Mouse (Mus musculus): ENCODE results near the gene Gm28729. TPM values are rescaled to one million over a fixed set of nuclear protein-coding genes. Genes with fewer than 3 reads are reported as not detected.

Gm28729 gene
- polyA plus RNA-seq, 2 experiments: 0.02 TPM; not detected in 1

DNA sequence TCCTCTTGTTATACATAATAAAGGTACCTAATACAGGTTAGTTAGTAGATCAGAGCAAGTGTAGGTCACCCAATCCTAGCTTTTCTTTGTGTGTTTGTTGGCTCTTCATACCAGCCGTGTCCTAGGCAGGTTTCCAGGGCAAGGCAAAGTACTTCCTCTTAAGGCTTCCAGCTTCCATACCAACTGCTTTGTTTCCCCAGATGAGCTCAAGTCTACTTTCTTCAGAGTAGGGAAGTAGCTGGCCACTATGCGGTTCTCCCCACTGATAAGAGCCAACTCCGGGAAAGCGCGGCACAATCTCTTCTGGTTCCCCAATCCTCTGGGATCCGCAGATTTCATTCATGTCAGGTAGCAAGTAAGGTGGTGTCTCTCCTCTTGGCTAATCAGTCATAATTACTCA, 34.1 kb upstream of the Gm28729 start:
- 49% methylated on average over 6 of the region's 6 CpGs for WGBS (ENCODE audit: insufficient replicate concordance)
- Histone ChIP-seq H3K9ac (replicated peaks) (no peak overlapping the region), H3K4me2 (ENCODE audit: low read depth) (no peak overlapping the region), H3K27me3 (ENCODE audit: control insufficient read depth, insufficient read depth, low read length) (no peaks in the 10 kb centered on the region), H3K4me3 (ENCODE audit: insufficient read depth in 1 of 2, low read depth in 2 of 2, low read length in 2 of 2) (no peak overlapping the region), H3K9me3 (ENCODE audit: control insufficient read depth, low read length) (no peaks in the 10 kb centered on the region), H3K36me3 (replicated peaks; ENCODE audit: control insufficient read depth, insufficient read depth, low read depth) (no peaks in the 10 kb centered on the region), H3K4me1 (replicated peaks; ENCODE audit: control insufficient read depth in 2 of 2, insufficient read depth in 2 of 2, low read length in 1 of 2) (peaks cover 3 to 11% of the 10 kb centered on the region in 2 experiments; a peak in 3 of 4 replicates), H3K27ac (no peak overlapping the region)
- DNase-seq (ENCODE audit: low read depth in 3 of 3, low spot score in 3 of 3) (no peak), ATAC-seq (ENCODE audit: insufficient read depth) (no peak)
- TF ChIP-seq CTCF (IDR thresholded peaks at IDR 0.05; ENCODE audit: low read depth) (no peak), EP300 (IDR thresholded peaks at IDR 0.05; ENCODE audit: low read depth) (no peak)

DNA sequence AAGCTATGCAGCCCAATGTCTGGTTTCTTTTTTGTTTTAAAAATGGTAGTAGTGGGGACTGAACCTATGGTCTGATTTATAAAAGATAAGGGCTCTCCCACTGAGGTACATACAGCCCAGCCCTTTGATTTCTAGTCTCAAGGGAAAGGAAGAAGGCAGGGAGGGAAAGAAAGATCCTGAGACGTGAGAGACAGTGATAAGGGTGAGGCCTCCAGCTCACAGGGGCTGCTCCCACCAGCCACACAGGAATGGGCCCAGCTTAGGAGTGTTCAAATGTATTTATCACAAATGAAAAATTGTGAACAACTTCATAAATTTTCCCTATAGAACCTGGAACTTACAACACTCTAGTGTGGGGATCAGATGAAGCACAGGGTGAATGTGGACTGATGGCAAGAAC, 33.5 kb upstream of the Gm28729 start:
- WGBS (ENCODE audit: insufficient replicate concordance): 17% methylated on average over 1 of the region's 1 CpGs
- no peak for DNase-seq (ENCODE audit: low read depth in 3 of 3, low spot score in 3 of 3)

DNA sequence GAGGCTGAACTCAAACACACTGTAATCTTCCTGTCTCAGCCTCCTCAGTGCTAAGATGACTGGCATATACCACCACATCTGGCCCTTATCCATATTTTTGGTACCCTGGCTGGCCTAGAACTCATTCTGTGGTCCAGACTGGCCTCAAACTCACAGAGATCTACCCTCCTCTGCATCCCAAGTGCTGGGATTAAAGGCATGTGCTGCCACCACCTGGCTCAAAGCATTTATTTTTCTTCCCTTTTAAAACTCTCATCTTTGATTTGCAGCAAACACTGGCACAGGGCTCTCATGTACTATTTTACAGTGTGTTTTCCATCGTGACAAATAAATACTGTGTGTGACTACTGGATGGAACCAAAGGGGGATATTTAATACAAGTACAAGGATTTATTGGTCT, 29.0 kb upstream of the Gm28729 start:
- TF ChIP-seq CTCF (IDR thresholded peaks at IDR 0.05; ENCODE audit: low read depth) (0 out of 2 replicates have a peak, but pooled peaks have one; percentile 26), EP300 (IDR thresholded peaks at IDR 0.05; ENCODE audit: low read depth) (no peak)
- H3K36me3 ChIP-seq (replicated peaks; ENCODE audit: control insufficient read depth, insufficient read depth, low read depth): no peaks in the 10 kb centered on the region
- H3K4me3 ChIP-seq (ENCODE audit: insufficient read depth in 1 of 2, low read depth in 2 of 2, low read length in 2 of 2): no peak overlapping the region
- H3K4me2 ChIP-seq (ENCODE audit: low read depth): no peak overlapping the region
- H3K27me3 ChIP-seq (ENCODE audit: control insufficient read depth, insufficient read depth, low read length): no peaks in the 10 kb centered on the region
- DNase-seq (ENCODE audit: low read depth in 3 of 3, low spot score in 3 of 3): no peak
- ATAC-seq (ENCODE audit: insufficient read depth): no peak
- H3K27ac ChIP-seq: no peak overlapping the region
- peaks cover 3 to 6% of the 10 kb centered on the region in 2 experiments; a peak in 3 of 4 replicates for H3K4me1 ChIP-seq (replicated peaks; ENCODE audit: control insufficient read depth in 2 of 2, insufficient read depth in 2 of 2, low read length in 1 of 2)
- no peaks in the 10 kb centered on the region for H3K9me3 ChIP-seq (ENCODE audit: control insufficient read depth, low read length)
- WGBS (ENCODE audit: insufficient replicate concordance): 67% methylated on average over 1 of the region's 1 CpGs
- H3K9ac ChIP-seq (replicated peaks): no peak overlapping the region

More for the DNA sequence above, 33.5 kb upstream of the Gm28729 start:
- Histone ChIP-seq H3K27me3 (ENCODE audit: control insufficient read depth, insufficient read depth, low read length) (no peaks in the 10 kb centered on the region), H3K4me1 (replicated peaks; ENCODE audit: control insufficient read depth in 2 of 2, insufficient read depth in 2 of 2, low read length in 1 of 2) (peaks cover 3 to 11% of the 10 kb centered on the region in 2 experiments; a peak in 3 of 4 replicates), H3K9ac (replicated peaks) (no peak overlapping the region), H3K36me3 (replicated peaks; ENCODE audit: control insufficient read depth, insufficient read depth, low read depth) (no peaks in the 10 kb centered on the region), H3K27ac (no peak overlapping the region), H3K4me3 (ENCODE audit: insufficient read depth in 1 of 2, low read depth in 2 of 2, low read length in 2 of 2) (no peak overlapping the region), H3K9me3 (ENCODE audit: control insufficient read depth, low read length) (no peaks in the 10 kb centered on the region), H3K4me2 (ENCODE audit: low read depth) (no peak overlapping the region)
- TF ChIP-seq EP300 (IDR thresholded peaks at IDR 0.05; ENCODE audit: low read depth) (no peak), CTCF (IDR thresholded peaks at IDR 0.05; ENCODE audit: low read depth) (no peak)
- ATAC-seq (ENCODE audit: insufficient read depth): 0 out of 2 replicates have a peak, but pooled peaks have one; percentile 23

DNA sequence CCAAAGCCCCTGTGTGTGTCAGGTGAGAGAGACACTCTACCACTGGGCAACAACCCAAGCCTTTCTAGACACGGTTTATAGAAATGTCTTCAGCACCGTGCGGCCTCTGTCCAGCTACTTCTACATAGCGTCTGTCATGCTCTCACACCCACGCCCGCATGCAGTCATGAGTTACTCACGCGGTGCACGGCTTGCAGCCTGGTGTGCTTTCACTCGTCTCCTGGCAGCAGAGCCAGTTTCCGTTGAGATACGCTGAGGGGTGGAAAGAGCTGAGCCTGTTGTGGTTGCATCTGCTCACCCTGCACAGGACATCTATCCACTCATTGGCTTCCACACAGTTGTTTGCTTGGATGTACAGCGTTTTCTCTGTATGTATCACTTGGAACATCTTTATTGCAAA, 20.3 kb upstream of the Gm28729 start:
- no peaks in the 10 kb centered on the region for H3K36me3 ChIP-seq (replicated peaks; ENCODE audit: control insufficient read depth, insufficient read depth, low read depth)

DNA sequence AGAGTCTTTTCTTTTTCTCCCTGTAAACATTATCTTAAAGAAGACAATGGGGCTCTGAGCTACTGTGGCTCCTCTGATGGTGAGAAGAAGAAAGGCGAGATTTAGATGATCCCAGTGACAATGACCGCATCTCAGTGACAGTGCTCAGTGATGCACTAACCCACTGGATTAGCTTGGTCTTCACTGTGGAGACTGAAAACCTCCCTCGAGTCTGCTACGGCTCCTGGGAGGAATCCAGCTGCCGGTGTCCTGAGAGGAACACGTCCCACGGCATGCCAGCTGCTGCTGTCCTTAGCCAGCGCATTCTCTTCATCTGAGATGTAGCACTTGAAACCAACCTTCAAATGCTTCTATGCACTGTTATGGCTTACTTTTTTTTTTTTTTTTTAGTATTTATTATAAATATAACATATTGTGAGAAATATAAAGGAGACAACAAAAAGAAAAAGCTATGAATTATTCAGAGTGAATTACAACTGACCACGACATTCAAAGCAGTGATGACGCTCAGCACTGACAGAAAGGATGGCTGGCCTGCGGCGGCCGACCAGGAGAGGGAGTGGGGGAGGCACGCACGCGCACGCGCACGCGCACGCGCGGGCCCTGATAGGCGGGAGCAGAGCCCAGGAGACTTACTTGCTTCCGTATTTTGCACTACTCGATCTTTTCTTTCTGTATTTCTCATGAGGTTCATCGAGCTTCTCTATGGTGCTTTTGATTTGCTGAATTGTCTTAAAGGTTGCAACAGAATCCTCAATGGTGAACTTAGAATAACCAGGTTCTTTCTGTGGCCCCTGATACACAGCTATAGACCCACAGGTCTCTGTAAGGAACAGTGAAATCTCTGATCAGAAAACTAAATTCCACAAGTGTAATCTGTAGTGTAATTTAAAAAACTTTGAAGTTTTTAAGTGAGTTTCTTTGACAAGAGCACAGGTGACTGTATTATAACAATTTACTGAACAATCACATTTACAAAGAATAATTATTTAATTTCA, 18.9 kb upstream of the Gm28729 start:
- 43% methylated on average over 27 of the region's 27 CpGs for WGBS (ENCODE audit: insufficient replicate concordance)
- H3K27ac ChIP-seq: no peak overlapping the region
- no peaks in the 10 kb centered on the region for H3K36me3 ChIP-seq (replicated peaks; ENCODE audit: control insufficient read depth, insufficient read depth, low read depth)
- H3K4me2 ChIP-seq (ENCODE audit: low read depth): peak overlapping the region; percentile 38
- H3K9me3 ChIP-seq (ENCODE audit: control insufficient read depth, low read length): no peaks in the 10 kb centered on the region
- H3K9ac ChIP-seq (replicated peaks): no peak overlapping the region
- H3K4me1 ChIP-seq (replicated peaks; ENCODE audit: control insufficient read depth in 2 of 2, insufficient read depth in 2 of 2, low read length in 1 of 2): 0 out of 4 replicates have a peak, but pooled peaks cover 0 to 2% of the 10 kb centered on the region in 2 experiments
- H3K27me3 ChIP-seq (ENCODE audit: control insufficient read depth, insufficient read depth, low read length): no peaks in the 10 kb centered on the region
- peak overlapping the region; percentile 7 to 26; a peak in 2 of 4 replicates for H3K4me3 ChIP-seq (ENCODE audit: insufficient read depth in 1 of 2, low read depth in 2 of 2, low read length in 2 of 2)
- DNase-seq (ENCODE audit: low read depth in 3 of 3, low spot score in 3 of 3) (peak; percentile 37 to 56 (median 44)), ATAC-seq (ENCODE audit: insufficient read depth) (peak; percentile 86)
- TF ChIP-seq CTCF (IDR thresholded peaks at IDR 0.05; ENCODE audit: low read depth) (peak; percentile 74), EP300 (IDR thresholded peaks at IDR 0.05; ENCODE audit: low read depth) (no peak)

More for the DNA sequence above, 20.3 kb upstream of the Gm28729 start:
- Histone ChIP-seq H3K27me3 (ENCODE audit: control insufficient read depth, insufficient read depth, low read length) (no peaks in the 10 kb centered on the region), H3K4me3 (ENCODE audit: insufficient read depth in 1 of 2, low read depth in 2 of 2, low read length in 2 of 2) (no peak overlapping the region), H3K9me3 (ENCODE audit: control insufficient read depth, low read length) (no peaks in the 10 kb centered on the region), H3K4me2 (ENCODE audit: low read depth) (no peak overlapping the region), H3K27ac (no peak overlapping the region), H3K4me1 (replicated peaks; ENCODE audit: control insufficient read depth in 2 of 2, insufficient read depth in 2 of 2, low read length in 1 of 2) (0 out of 4 replicates have a peak, but pooled peaks cover 0 to 2% of the 10 kb centered on the region in 2 experiments), H3K9ac (replicated peaks) (no peak overlapping the region)
- WGBS (ENCODE audit: insufficient replicate concordance): 85% methylated on average over 13 of the region's 13 CpGs
- TF ChIP-seq EP300 (IDR thresholded peaks at IDR 0.05; ENCODE audit: low read depth): no peak
- ATAC-seq (ENCODE audit: insufficient read depth) (no peak), DNase-seq (ENCODE audit: low read depth in 3 of 3, low spot score in 3 of 3) (no peak)
